Mouse (Mus musculus) ES-E14 (cell line): ENCODE measurements around the gene Macrod1.

Experiments used
- CHD2 ChIP-seq: IDR thresholded peaks from 2 replicates; pipeline ENCODE4 v1.6.1; 2014; ENCODE audit warnings: mild to moderate bottlenecking, low read depth, low read length, inconsistent platforms
- HCFC1 ChIP-seq: IDR thresholded peaks from 2 replicates; pipeline ENCODE4 v1.6.1; 2012; ENCODE audit warnings: low read length, inconsistent platforms, borderline replicate concordance; ENCODE audit not compliant: insufficient read depth
- ZC3H11A ChIP-seq: IDR thresholded peaks from 2 replicates; pipeline ENCODE4 v1.6.1; 2012; ENCODE audit warnings: low read depth, mild to moderate bottlenecking, inconsistent platforms, low read length, borderline replicate concordance

GRCm38 (mm10) chr19:7192561-7192967, 136.0 kb downstream of the Macrod1 start:
- TF ChIP-seq ZC3H11A (no peak), CHD2 (no peak), HCFC1 (no peak)
